Mouse (Mus musculus) layer of hippocampus, postnatal 14 days (tissue): Measurements from ENCODE around the gene Stip1. TPM values are rescaled to one million over a fixed set of nuclear protein-coding genes. Genes with fewer than 3 reads are reported as not detected.
A peak's percentile ranks its signal among the peaks of the same experiment; 100 is the strongest.
"Not testable (repeated sequence)": the region's sequence is repeated elsewhere in the genome, so short reads cannot be mapped to it uniquely, and the experiment has no call there.

Experiments used
- DNase-seq, 2 experiments: peaks; one replicate each; pipeline ENCODE4 v3.0.0; 2021 to 2022; ENCODE audit warnings: low spot score in 2 of 2, mixed read lengths in 1 of 2
- total RNA-seq, 2 experiments: library from RNA; stranded (reverse); gene quantifications; 2 replicates each; pipeline ENCODE4 v1.2.3; 2021

Gene Stip1
- total RNA-seq, 2 experiments from 2014 or later = 136 to 159 TPM

DNA sequence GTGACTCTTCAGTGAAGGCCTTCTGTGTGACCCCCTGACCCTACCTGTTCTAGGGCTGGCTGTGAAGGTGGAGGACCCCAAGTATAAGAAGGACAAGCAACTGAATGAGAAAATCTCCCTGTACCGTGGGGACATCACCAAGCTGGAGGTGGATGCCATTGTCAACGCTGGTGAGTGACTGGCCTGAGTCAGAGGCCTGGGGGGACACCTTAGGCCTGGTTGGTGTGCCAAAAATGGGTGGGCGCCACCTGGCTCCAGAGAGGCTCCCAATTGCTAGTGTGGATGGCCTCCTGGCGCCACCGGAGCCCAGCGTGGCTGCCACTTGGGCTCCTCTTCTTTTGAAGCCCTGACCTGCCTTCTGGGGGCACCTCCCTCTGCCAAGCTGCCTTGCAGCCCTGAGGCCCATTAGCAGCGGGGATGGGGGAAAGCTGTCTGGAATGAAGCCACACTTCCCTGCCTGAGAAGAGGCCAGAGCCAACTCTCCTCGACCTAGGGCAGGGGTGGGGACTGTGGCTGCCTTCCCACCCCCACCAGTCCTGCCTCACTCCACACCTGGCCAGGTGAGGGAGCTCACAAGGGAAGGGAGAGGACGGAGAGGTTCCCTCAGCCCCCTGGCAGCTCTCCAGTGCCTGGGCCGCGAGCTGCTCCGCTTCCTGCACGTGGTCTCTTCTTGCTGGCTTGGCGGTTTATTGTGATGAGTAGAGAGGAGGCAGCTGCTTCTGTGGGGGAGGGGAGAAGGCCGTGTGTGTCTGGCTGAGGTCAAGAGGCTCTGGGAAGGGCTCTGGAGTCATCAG is 26.5 kb upstream of the Stip1 start:
- no peak for DNase-seq

DNA sequence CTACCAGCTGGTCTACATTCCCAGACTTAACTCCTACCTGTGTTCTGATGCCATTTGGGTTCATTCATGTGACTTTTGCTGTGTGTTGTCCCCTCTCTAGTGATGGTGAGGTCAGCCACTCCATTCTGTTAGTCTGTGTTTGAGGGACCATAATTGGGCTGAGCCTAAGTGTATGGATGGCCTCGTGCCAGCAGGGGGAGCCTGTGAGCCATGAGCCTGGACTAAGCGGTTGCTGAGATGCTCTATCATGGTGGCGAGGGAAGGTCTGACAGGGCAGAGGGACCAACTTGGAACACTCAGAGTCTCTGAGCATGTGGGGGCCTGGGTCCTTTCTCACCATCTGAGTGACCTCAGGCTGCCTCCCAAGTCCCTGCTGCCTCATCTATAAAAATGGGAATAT is 24.8 kb upstream of the Stip1 start:
- DNase-seq = peak; percentile 79 to 89

DNA sequence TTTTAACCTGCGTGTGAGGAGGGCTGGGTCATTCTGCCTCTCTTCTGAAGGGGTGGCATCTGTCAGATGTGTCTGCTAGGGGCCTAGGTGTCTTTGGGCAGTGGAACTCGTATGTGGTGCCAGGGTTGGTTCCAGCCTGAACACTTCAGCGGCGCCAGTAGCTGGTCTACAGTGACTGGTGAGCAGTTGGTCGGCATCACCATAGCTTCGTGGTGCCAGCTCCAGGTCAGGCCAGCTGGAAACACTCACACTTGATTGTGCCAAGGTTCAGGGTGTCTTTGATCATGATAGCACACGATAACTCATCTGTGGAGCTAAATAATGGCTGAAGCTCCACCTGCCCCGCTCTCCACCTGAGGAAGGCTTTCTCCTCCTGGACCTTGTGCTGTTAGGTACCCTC is 23.1 kb upstream of the Stip1 start:
- no peak for DNase-seq

DNA sequence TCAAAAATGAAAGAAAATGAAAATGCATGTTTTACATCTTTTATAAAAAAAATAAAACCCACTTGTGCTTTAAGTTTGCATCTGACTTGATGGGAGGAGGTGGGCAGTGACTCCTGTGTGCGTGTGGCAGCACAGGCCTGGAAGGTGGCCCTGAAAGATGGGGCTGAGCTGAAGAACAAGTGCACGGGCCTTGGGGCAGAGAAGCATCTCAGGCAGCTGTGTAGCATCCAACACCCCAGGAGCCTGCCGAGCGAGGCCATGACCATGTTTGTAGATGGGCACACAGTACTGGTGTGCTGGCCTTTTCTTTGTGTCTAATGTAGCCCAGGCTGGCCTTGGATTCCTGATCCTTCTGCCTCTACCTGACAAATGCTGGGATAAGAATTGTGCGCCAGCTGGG is 22.3 kb upstream of the Stip1 start:
- no peak for DNase-seq

DNA sequence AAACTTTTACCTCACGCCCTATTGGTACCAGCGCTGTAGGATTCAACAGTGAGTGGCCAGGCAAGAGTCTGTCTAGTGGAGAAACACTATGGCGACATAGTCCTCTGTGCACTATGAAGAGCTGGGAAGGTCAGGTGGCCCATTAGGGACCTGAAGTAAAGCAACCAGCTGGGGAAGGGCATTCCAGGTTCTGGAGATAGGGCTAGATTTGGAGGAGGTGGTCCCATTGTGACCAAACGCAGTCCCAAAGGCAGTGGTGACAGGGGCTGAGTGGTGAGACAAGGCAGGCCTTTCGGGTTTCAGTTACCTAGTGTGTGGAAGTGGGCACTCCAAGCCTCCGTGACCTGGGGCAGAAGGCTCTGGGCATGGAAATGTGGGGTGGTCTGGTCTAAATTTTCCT is 18.8 kb upstream of the Stip1 start:
- no peak for DNase-seq

DNA sequence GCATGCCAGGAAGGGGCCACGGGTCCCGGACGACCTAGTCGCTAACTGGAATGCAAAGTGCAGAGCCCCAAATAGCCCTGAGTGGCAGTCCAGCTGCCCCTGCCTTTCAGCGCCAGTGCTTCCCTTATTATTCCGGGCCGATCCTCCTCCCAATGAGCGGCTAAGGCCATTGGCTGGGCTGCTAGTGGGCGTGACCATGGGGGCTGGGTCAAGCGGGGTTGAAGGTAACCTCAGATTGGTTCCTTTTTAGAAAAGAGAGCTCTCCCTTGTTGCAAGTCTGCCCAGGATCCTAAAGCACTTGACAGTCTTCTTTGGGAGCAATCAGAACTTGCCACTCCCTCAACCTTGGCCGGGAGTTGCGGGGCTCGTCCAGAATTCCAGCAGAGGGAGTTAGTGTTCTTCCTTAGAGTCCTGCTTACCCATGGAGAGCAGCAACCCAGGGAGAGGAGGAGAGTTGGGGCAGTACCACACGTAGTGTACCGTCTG is 18.0 kb upstream of the Stip1 start:
- DNase-seq = peak; percentile 56 to 74

DNA sequence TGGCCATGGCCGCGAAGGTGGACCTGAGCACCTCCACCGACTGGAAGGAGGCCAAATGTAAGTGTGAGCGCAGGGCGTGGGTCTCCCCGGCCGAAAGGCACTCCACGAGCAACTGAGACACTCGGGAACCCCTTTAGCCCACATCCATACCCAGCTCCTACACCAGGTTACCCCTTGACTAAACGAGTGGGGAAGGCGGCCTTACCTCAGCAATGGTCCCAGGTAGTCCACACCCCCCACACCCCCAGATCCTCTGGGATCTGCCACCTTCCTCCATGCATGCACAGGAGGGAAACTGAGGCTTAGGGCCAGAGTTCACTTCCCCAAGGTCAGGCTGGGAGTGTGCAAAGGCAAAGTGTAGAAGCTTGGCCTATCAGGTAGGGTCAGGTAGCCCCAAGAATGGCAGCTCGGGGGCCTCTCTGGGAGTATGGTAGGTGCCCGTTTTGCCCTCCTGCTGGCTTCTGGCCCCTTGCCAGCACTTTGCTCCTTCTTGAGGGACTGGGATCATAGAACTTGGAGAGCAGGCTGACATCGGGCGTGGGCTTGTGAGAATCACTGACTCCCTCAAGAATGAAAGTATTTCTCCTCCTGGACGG is 17.5 kb upstream of the Stip1 start:
- DNase-seq = no peak

DNA sequence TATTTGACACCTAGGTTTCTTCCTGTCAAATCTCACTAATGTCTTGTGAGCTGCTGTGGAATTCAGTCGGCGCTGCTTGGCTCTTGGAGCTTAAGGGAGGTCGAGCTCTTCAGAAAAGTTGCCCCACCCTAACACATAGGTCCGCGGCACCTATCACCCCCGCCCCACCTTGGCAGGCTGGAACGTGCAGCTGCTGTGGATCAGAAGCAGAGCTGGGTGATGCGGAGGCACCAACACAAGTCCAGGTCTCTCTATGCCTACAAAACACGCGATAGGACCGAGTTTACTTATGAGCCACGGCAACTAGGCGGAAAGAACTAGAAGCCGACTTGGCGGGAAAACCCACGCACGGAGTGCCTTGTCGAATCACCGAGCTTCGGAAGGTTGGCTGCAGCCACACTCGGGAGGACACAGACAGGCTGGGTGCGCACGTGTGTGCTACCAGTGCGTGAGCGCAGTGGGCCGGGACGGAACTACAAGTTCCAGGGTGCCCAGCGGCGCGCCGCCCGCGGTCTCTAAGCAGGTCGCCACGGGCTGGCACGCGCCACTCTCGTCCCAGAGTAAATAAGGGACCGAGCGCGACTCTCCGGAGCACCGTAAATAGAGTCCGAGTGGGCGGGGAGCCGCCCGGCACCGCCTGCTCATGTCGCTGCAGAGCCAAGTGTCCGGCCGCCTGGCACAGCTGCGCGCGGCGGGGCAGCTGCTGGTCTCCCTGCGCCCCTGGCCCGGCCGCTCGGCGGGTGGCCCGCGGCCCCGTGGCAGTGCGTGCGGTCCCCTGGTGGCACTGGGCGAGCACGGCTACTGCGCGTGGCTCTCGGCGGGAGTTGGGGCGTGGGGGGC is 16.7 kb upstream of the Stip1 start, which contains the start of gene Macrod1:
TSS of gene Macrod1 (plus strand) at position 563 of the 840 bp plus-strand sequence.
- peak; percentile 74 to 79 for DNase-seq

DNA sequence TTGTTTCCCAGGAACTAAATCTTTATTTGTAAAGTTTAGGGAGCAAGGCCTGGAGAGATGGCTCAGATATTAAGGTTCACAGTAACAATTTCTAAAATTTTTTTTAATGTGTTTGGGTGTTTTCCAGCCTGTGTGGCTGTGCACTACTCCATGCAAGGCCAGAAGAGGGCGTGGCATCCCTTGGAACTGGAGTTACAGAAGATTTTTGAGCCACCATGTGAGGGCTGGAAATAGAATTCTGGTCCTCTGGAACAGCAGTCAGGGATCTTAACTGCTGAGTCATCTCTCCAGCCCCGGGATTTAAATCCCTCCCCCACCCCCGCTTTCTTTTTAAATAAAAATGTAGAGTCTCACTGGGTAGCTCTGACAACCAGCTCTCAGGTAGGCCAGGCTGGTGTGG is 15.4 kb upstream of the Stip1 start:
- no peak for DNase-seq

DNA sequence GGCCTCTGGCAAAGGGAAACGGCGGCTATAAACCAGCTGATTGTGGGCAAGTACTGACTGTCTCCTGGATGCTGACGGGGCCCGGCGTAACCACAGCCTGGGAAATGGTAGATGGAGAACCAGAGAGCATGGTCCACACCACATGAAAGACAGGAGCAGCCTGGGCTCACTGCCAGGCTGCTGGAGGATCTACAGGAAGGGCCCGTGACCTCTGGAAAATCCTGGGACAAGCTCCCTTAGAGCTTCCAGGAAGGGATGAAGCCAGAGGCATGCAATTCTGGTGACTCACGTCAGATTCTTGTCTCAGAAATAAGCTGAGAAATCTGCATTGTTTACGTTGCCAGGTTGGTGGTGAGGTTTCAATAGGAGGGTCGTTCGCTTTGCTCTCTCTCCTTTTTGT is 15.0 kb upstream of the Stip1 start:
- DNase-seq = no peak

DNA sequence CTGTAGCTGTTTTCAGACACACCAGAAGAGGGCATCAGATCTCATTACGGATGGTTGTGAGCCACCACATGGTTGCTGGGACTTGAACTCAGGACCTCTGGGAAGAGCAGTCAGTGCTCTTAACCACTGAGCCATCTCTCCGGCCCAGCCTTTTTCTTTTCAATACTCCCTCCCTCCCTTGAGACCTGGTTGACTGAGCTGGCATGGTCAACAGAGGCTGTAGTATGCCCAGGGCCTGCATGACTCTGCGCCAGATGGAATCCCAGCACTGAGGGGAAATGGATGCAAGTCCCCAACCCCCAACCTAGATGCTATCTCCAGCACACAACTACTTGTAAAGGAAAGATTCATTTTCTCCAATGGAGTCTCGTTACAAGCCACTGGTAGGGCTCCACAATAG is 13.6 kb upstream of the Stip1 start:
- DNase-seq = not testable (repeated sequence)

DNA sequence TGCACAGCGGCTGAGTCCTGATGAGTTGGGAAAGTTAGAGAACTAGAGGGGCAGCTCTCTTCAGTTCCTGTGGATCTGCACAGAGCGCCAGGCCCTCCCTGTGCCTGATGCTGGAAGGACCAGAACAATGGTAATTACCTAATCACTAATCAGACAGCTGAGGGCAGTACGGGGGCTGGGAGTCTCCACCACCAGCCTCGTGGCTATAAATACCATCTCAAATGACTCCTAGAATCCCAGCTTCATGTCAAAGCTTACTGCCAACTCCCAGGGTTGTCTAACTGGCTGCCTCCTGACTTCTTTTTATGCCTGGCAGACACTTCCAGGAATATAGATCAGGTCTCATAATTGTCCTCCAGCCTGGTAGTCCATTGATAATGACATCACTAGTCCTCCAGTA is 4.9 kb upstream of the Stip1 start:
- DNase-seq = no peak

DNA sequence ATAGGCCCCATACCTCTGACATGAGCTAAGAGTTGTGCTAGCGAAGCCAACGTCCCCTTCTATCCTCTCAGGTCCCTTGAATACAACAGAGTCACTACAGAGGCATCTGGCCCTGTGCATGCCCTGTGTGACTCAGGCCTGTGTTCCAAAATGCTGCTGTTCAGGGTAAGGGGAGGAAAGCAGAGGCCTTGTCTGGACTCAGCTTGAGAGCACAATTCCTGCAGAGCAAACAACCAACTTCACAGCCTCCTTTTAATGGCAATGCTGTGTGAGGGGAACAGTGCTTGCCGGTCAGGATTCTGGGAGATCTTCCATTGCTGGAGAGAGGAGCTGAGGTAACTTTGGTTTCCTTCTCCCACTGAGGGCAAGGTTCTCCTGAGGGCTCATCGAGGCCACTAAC is 4.5 kb upstream of the Stip1 start:
- no peak for DNase-seq

DNA sequence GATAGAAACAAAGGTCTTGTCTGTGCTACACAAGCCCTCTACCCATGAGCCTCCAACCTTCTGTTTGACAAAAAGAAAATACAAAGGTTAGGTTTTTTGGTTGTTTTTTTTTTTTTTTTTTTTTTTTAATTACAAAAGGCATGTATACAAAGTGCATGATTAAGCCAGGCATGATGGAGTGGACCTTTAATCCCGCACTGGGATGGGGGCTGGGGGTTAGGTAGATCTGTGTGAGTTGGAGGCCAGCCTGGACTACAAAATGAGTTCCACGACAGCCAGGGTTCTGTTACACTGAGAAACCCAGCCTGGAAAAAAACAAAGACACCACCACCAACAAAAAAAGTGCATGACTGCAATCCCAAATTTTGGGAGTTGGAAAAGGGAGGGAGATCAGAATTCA is 1.4 kb upstream of the Stip1 start:
- DNase-seq = no peak

DNA sequence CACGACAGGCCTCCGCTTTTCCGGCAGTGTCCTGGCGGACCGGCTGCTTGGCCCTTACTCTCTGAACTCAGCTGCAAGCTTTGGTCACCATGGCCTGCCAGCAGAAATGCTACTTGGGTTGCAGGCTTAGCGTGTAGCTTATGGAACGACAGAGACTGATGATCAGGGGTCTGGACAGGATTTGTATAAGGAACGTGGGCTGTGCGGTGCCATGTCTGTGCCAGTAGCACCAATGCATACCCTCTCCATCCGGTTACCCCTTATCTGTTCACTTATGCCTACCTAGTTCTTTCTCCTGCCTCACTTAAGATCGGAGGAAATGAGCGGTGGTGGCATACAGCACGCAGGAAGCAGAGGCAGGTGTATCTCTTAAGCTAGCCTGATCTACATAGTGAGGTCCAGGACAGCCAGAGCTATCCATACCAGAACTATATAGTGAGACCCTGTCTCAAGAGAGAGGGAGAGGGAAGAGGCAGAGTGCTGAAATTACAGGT is 917 bp upstream of the Stip1 start:
- no peak for DNase-seq

DNA sequence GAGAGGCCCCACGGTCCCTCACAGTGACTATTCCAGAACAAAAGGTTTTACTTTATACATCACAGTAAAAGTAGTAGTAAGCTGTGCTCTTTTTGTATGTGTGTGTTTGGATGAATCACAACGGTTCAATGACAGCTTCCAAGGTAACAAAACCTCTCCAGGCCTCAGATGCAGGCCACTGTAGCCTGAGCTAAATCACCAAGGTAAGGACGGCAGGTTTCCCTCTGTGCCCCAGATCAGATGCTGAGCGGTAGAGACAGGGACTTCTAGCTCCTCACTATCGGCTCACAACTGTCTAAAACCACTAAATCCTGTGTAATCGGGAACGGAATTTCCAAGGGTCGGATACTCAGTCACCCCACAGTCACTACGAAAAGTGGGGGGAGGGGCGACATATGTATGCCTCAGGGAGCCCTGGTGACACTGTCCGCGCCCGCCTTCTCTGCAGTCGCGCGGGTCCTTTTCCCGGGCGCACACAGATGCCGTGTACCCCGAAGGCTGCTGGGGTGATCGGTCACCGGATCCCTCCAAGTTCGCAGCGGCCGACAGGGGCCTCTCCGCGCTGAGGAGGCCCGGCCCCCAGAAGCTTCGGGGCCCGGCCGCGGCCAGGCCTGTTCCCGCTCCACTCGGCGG is 563 bp downstream of the Stip1 start:
- peak in 1 of 2 experiments; percentile 64 for DNase-seq

DNA sequence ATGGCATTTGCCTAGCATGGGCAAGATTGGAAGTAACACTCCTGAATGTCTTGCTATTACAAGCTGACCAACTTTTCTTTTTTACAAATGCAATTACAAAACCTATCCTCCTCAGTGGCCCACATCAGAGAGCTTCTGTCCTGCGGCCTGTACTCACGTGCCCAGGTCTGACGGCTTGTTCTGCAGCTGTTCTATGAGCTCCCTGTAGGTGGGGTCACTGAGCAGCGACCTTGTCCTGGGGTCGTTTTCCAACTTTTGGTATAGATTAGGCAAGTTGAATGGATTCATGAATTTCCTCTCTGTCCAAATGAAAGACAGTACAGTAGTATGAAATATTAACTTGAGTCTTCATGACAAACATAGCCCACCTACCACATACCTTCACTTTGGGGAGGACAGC is 5.8 kb downstream of the Stip1 start:
- DNase-seq = no peak

DNA sequence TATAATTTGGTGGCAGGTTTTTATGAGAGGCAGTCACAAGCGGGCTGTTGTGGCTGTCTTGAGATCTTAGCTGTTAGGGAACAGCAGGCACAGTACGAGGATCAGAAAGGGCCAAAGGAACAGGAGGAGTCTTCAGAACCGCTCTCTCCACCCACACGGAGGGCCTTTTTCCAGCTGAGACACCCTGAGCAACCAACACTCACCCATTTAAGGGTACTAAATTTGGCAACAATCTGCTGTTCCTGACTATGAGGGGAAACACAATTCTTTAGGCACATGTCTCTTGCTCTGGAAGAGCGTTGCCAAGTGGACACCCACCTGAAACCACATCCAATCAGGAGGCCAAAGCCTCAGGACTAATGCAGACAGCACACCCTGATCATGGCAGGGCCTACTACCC is 10.2 kb downstream of the Stip1 start:
- DNase-seq = no peak

DNA sequence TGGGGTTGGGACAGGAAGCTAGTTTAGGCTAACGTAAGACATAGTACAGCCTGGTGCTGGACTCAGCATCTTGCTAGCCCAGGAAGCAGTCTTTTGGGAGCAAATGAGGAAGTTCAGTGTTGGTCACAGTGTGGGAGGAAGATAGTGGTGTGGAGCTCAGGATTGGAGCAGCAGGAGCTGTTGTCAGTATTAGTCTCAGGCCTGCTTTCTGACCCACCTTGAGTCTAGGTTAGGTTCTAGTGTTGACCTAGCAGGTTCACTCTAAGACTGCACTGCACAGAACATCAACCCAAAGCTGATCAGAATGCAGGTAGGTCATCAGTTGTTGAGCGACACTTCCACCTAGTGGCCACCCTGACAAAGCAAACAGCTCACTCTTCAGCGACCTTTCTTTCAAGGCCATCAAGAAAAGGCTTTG is 19.5 kb downstream of the Stip1 start:
- no peak for DNase-seq

DNA sequence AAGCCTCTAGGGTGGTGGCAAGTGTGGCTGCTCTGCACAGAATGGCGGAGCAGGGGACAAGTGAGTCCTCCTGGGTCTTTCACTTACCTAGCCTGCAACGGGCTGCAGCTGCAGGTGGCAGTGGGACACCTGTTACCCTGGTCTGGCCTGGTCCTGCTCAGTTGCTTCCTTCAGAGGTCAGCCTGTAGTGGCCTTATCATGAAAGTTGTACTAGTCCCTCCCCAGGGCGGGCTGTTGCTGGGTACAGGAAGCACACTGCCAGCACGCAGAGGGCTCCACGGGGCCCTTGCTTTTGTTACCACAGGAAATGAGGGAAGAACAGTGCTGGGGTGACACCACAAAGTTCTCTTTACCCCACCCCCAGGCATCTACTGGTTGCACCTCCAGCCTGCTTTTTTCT is 20.6 kb downstream of the Stip1 start, which contains the start of gene Fermt3:
TSS of gene Fermt3 (minus strand) at position 279 of the 400 bp plus-strand sequence.
- DNase-seq = peak in 1 of 2 experiments; percentile 37

DNA sequence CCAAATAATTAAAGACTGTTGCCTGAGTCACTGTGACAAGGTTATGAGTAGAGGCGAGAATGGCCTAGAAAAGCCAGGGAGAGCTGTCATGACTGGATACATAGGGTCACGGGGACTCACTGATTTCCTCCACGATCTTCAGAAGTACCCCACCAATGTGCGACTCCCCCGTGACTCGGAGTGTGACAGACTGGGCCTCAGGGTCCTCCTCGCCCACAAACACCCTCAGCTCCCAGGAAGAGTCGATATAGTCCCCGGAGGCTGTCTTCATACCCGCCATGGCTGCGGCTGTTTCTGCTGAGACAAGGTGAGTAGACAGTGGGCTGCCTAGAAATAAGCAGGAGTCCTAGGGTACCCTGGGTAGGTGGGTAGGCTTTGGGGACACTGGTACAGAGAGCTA is 21.2 kb downstream of the Stip1 start:
- DNase-seq = no peak
